ENCODE assay signal across 8 mouse cellular contexts in genomic region chr16:36784594-36785313, GRCm38 (mm10). TPM values are rescaled to one million over a fixed set of nuclear protein-coding genes. Genes with fewer than 3 reads are reported as not detected.
DNase-seq lines count a peak whose midpoint lies in the region; ATAC-seq lines count a peak whose summit lies in the region.

TSS of gene Slc15a2 (minus strand) at chr16:36784962.

- no peak for ATAC-seq in kidney, embryonic 16.5 days (ENCODE audit: low FRiP score, low TSS enrichment)
- ATAC-seq in lung, embryonic 16.5 days (ENCODE audit: low read depth), result peak; percentile 86; the same call in 1 of the 2 replicates
- no peak for ATAC-seq in megakaryocyte, adult 5-6 weeks (ENCODE audit: poor library complexity, severe bottlenecking)
- no peak for ATAC-seq in liver, embryonic 11.5 days (replicated peaks; ENCODE audit: low FRiP score)

- peak within 1 kb of the TSS; percentile 51; the same call in 1 of the 2 replicates for H3K9ac ChIP-seq in kidney, embryonic 16.5 days (replicated peaks; ENCODE audit: low read length)
- peak within 1 kb of the TSS; percentile 59 for H3K9ac ChIP-seq in lung, embryonic 16.5 days (ENCODE audit: low read length)
- no peak within 1 kb of the TSS for H3K9ac ChIP-seq in liver, embryonic 11.5 days (ENCODE audit: low read depth, low read length)

- peak within 1 kb of the TSS; percentile 33 for H3K4me3 ChIP-seq in kidney, embryonic 16.5 days (ENCODE audit: low read length)
- H3K4me3 ChIP-seq in lung, embryonic 16.5 days (ENCODE audit: low read length), result peak within 1 kb of the TSS; percentile 54
- no peak within 1 kb of the TSS for H3K4me3 ChIP-seq in liver, embryonic 11.5 days (ENCODE audit: low read depth, low read length)

- H3K27ac ChIP-seq in kidney, embryonic 16.5 days (ENCODE audit: low read length), result peak within 1 kb of the TSS; percentile 48; the same call in 1 of the 2 replicates
- H3K27ac ChIP-seq in lung, embryonic 16.5 days (ENCODE audit: low read length), result peak within 1 kb of the TSS; percentile 84
- H3K27ac ChIP-seq in liver, embryonic 11.5 days (ENCODE audit: low read depth, low read length), result no peak within 1 kb of the TSS

- 66% methylated on average over 10 of the region's 10 CpGs for WGBS in kidney, embryonic 16.5 days
- 35% methylated on average over 10 of the region's 10 CpGs for WGBS in lung, embryonic 16.5 days
- 67% methylated on average over 10 of the region's 10 CpGs for WGBS in liver, embryonic 11.5 days

- H3K27me3 ChIP-seq in kidney, embryonic 16.5 days (ENCODE audit: insufficient read depth, low read length), result no peaks in the 10 kb centered on the region
- H3K27me3 ChIP-seq in lung, embryonic 16.5 days (ENCODE audit: control insufficient read depth, insufficient read depth, low read depth, low read length), result no peaks in the 10 kb centered on the region
- no peaks in the 10 kb centered on the region for H3K27me3 ChIP-seq in liver, embryonic 11.5 days (replicated peaks; ENCODE audit: control insufficient read depth, insufficient read depth, low read length)

- no peaks in the 10 kb centered on the region for H3K9me3 ChIP-seq in kidney, embryonic 16.5 days (ENCODE audit: low read length)
- H3K9me3 ChIP-seq in lung, embryonic 16.5 days (ENCODE audit: control insufficient read depth, low read length), result no peaks in the 10 kb centered on the region
- H3K9me3 ChIP-seq in liver, embryonic 11.5 days (ENCODE audit: control insufficient read depth, low read length), result no peaks in the 10 kb centered on the region

- peak; percentile 38 for DNase-seq in adrenal gland, postnatal 10 days
- DNase-seq in adrenal gland, postnatal 4 days (ENCODE audit: low spot score in 2 of 2), result no peak
- peak; percentile 19 for DNase-seq in ovary, postnatal 36 days (ENCODE audit: low spot score)
- DNase-seq in ovary, postnatal 10 days (ENCODE audit: low spot score), result no peak
- DNase-seq in liver, embryonic 11.5 days (ENCODE audit: low spot score), result no peak

- no peaks in the 10 kb centered on the region for H3K4me1 ChIP-seq in kidney, embryonic 16.5 days (ENCODE audit: insufficient read depth, low read length)
- H3K4me1 ChIP-seq in lung, embryonic 16.5 days (replicated peaks; ENCODE audit: control insufficient read depth, insufficient read depth, low read length), result no peaks in the 10 kb centered on the region; the same call in 1 of the 2 replicates
- H3K4me1 ChIP-seq in liver, embryonic 11.5 days (replicated peaks; ENCODE audit: control insufficient read depth, insufficient read depth, low read length), result no peaks in the 10 kb centered on the region

- no peaks in the 10 kb centered on the region for H3K36me3 ChIP-seq in kidney, embryonic 16.5 days (ENCODE audit: insufficient read depth, low read length)
- no peaks in the 10 kb centered on the region for H3K36me3 ChIP-seq in lung, embryonic 16.5 days (ENCODE audit: control insufficient read depth, insufficient read depth, low read length)
- H3K36me3 ChIP-seq in liver, embryonic 11.5 days (ENCODE audit: control insufficient read depth, insufficient read depth, low read length), result no peaks in the 10 kb centered on the region

- H3K4me2 ChIP-seq in kidney, embryonic 16.5 days (replicated peaks; ENCODE audit: low read depth, low read length), result peak within 1 kb of the TSS; percentile 32
- peak within 1 kb of the TSS; percentile 38 for H3K4me2 ChIP-seq in lung, embryonic 16.5 days (ENCODE audit: low read depth, low read length)
- no peak within 1 kb of the TSS for H3K4me2 ChIP-seq in liver, embryonic 11.5 days

RNA-seq across cellular contexts. Expression of gene Slc15a2, which starts in this region (rescaled TPM):
- total RNA-seq in adrenal gland, postnatal 10 days (2021), result 1 to 10 TPM; 2.4 to 3.4 TPM
- total RNA-seq in adrenal gland, postnatal 4 days (2021), result 10 to 100 TPM in 1 of 2 experiments, 1 to 10 TPM in 1; 7.7 to 10.1 TPM
- 21.7 and 28.5 TPM in 2 replicates for polyA plus RNA-seq in kidney, embryonic 16.5 days (2015; fragmentation: Nextera tagmentation; extraction: Ambion mirVana)
- 49.4 and 58.9 TPM in 2 replicates for polyA plus RNA-seq in lung, embryonic 16.5 days (2015; fragmentation: Nextera tagmentation; extraction: Ambion mirVana)
- 4.1 and 6.7 TPM in 2 replicates for total RNA-seq in megakaryocyte, adult 5-6 weeks (2015)
- total RNA-seq in megakaryocyte, adult 5-6 weeks (2017), result 7.5 and 14.7 TPM in 2 replicates
- polyA plus RNA-seq in liver, embryonic 11.5 days (2014; fragmentation: Nextera tagmentation; extraction: Ambion mirVana), result 1.2 and 2.9 TPM in 2 replicates

Comparison
In these comparisons a context has a peak if more than half of its experiments do, and no peak if none do; other contexts are left out.
1. DNase-seq: peak in adrenal gland, postnatal 10 days (single experiment) and ovary, postnatal 36 days (single experiment); none in adrenal gland, postnatal 4 days (0 of 2), ovary, postnatal 10 days (single experiment) and liver, embryonic 11.5 days (single experiment).